Mouse (Mus musculus) E14TG2a.4 (cell line): ENCODE measurements around the gene Cxcr4.

ENCODE experiments used
- H3K27me3 ChIP-seq: 2 replicates; pipeline ENCODE4 v1.6.1; 2014; ENCODE audit warnings: low read length, control low read depth; ENCODE audit not compliant: insufficient read depth
- H3K36me3 ChIP-seq: 2 replicates; pipeline ENCODE4 v1.6.1; 2014; ENCODE audit warnings: low read length, control low read depth; ENCODE audit not compliant: insufficient read depth
- H3K4me1 ChIP-seq: replicated peaks from 2 replicates; pipeline ENCODE4 v1.6.1; 2014; ENCODE audit warnings: low read depth, low read length, control low read depth
- H3K4me3 ChIP-seq: replicated peaks from 2 replicates; pipeline ENCODE4 v1.5.1; 2014; ENCODE audit warnings: mild to moderate bottlenecking, low read length
- H3K9me3 ChIP-seq: 2 replicates; pipeline ENCODE4 v1.6.1; 2014; ENCODE audit warnings: low read length, control low read depth
- CTCF ChIP-seq: conservative IDR thresholded peaks from 2 replicates; pipeline ENCODE4 v1.5.1; 2014; ENCODE audit warnings: low read length
- NANOG ChIP-seq: IDR thresholded peaks from 2 replicates; pipeline ENCODE4 v1.6.1; 2014; ENCODE audit warnings: borderline replicate concordance, low read length, mixed read lengths
- POU5F1 ChIP-seq: IDR thresholded peaks from 2 replicates; pipeline ENCODE4 v1.6.1; 2014; ENCODE audit warnings: low read length, borderline replicate concordance

Gene Cxcr4

DNA sequence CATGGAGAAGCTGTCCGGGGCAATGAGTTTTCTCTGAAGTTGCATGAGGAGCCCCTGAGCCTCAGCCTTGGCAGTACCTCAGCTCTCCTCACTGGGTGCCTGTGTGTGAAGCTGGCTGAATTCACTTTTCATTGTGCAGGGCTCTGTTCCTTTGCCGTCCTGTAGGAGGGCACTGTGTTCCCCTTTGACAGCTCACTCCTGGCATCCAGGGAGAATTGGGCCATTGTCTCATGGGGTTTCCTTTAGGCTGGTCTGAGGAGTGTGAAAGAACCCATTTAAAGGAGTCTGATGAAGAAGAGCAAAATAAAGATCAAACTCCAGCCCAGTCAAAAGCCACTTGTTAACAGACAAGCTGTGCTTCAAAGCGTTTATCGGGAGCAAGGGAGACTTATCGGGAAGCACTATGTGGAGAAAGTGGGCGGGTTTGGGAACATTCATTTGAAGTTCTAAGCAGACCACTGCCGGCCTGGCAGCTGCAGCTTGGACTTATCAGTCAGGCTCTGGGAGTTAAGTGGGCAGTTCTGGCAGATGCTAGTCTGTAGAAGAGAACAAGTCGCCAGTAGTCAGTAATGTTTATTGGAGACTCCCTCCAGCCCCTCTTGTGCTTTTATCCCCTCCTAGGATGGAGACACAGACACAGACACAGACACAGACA is 40.2 kb downstream of the Cxcr4 start:
- TF ChIP-seq NANOG (no peak), CTCF (no peak), POU5F1 (no peak)
- no peaks in the 10 kb centered on the region for H3K36me3 ChIP-seq
- H3K27me3 ChIP-seq, result no peaks in the 10 kb centered on the region

GRCm38 (mm10) chr1:128549442-128549841 is 42.7 kb downstream of the Cxcr4 start:
- Histone ChIP-seq H3K36me3 (no peaks in the 10 kb centered on the region), H3K4me3 (no peak overlapping the region), H3K27me3 (no peaks in the 10 kb centered on the region), H3K4me1 (no peaks in the 10 kb centered on the region), H3K9me3 (no peaks in the 10 kb centered on the region)
- TF ChIP-seq NANOG (no peak), POU5F1 (no peak), CTCF (no peak)

More for the DNA sequence above, 40.2 kb downstream of the Cxcr4 start:
- Histone ChIP-seq H3K4me3 (no peak overlapping the region), H3K9me3 (no peaks in the 10 kb centered on the region), H3K4me1 (no peaks in the 10 kb centered on the region)

DNA sequence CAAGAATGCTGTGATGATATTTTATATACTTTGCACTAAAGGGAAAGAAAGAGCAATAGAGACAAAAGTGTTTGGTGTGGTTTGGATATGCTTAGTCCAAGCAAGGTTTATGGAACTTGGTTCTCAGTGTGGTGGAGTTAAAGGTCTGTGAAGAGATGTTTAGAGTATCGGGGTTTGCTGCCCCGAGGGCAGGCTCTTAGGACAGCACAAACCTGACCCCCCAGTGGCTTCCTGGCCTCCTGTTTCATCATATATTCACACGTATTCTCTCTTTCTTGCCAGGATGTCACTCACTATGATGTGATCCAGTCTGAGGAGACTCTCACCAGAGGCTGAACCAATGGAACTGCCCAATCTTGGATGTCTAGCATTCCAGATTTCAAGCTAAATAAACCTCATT is 43.1 kb downstream of the Cxcr4 start:
- H3K4me1 ChIP-seq, result no peaks in the 10 kb centered on the region
- H3K4me3 ChIP-seq, result no peak overlapping the region
- no peak for TF ChIP-seq POU5F1
- TF ChIP-seq NANOG, result no peak
- no peak for TF ChIP-seq CTCF
- H3K27me3 ChIP-seq, result no peaks in the 10 kb centered on the region
- H3K9me3 ChIP-seq, result no peaks in the 10 kb centered on the region
- no peaks in the 10 kb centered on the region for H3K36me3 ChIP-seq

- H3K27me3 ChIP-seq, result no peaks in the 10 kb centered on the region
- H3K4me1 ChIP-seq, result no peaks in the 10 kb centered on the region
- H3K9me3 ChIP-seq, result no peaks in the 10 kb centered on the region
- H3K4me3 ChIP-seq, result no peak overlapping the region
- TF ChIP-seq NANOG, result no peak
- TF ChIP-seq POU5F1, result no peak
- TF ChIP-seq CTCF, result no peak
- no peaks in the 10 kb centered on the region for H3K36me3 ChIP-seq
These were observed 43.7 kb downstream of the Cxcr4 start for GRCm38 (mm10) chr1:128548220-128548998.

GRCm38 (mm10) chr1:128545672-128546071 is 46.4 kb downstream of the Cxcr4 start:
- Histone ChIP-seq H3K36me3 (no peaks in the 10 kb centered on the region), H3K4me1 (no peaks in the 10 kb centered on the region), H3K9me3 (no peaks in the 10 kb centered on the region), H3K27me3 (no peaks in the 10 kb centered on the region), H3K4me3 (no peak overlapping the region)
- TF ChIP-seq CTCF, result no peak
- TF ChIP-seq POU5F1, result no peak
- TF ChIP-seq NANOG, result no peak

DNA sequence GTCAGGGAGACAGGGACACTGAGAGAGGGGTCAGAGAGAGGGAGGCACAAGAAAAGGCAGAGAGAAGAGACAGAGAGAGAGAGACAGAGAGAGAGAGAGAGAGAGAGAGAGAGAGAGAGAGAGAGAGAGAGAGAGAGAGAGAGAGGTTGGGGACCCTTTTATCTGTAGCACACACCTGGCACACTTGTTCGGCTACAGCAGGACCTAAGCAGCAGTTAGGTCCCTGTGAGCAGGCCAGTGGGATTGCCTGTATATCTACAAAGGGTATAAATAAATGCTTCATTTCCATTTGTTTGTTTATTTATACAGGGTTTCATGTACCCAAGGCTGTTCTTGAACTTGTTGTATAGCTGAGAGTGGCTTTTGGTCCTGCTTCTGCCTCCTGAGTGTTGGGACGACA is 49.0 kb downstream of the Cxcr4 start:
- H3K4me1 ChIP-seq, result no peaks in the 10 kb centered on the region
- H3K36me3 ChIP-seq, result no peaks in the 10 kb centered on the region
- H3K27me3 ChIP-seq, result no peaks in the 10 kb centered on the region
- H3K4me3 ChIP-seq, result no peak overlapping the region
- no peaks in the 10 kb centered on the region for H3K9me3 ChIP-seq
- TF ChIP-seq NANOG, result no peak
- no peak for TF ChIP-seq POU5F1
- no peak for TF ChIP-seq CTCF

DNA sequence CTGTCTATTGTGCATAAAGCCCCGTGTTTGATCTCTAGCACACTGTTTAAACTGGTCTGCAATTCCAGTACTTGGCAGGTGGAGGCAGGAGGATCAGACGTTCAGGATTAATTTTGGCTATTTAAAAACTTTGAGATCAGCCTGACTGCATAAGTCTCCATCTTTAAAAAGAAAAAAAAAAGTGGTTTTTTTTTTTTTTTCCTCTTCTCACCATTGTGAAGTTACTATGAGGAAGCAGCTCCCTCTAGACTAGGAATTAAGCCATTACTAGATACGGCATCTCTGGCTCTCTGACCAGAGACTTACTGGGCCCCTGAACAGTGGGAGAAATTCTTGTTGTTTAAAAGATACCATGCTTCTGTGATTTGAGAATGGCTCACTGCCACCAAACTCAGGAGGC is 49.5 kb downstream of the Cxcr4 start:
- H3K4me1 ChIP-seq, result no peaks in the 10 kb centered on the region
- TF ChIP-seq POU5F1 (no peak), NANOG (no peak), CTCF (no peak)
- no peak overlapping the region for H3K4me3 ChIP-seq
- H3K27me3 ChIP-seq, result no peaks in the 10 kb centered on the region
- no peaks in the 10 kb centered on the region for H3K36me3 ChIP-seq
- H3K9me3 ChIP-seq, result no peaks in the 10 kb centered on the region

DNA sequence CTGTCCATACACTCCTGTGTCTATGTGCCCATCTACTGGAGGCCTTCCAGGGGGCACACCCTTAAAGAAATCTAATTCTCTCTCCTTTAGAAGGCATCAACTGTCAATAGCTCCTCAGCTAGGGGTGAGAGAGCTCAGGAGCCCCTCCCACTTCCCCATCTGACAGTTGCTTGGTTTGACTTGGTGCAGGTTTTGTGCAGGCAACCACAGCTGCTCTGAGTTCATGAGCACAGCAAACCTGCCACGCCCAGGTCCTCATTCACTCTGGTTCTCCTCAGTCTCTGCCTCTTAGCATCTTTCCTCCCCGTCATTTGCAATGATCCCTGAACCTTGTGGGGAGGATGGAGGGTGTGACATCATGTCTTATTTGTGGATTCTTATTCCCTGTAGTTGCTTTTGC is 51.9 kb downstream of the Cxcr4 start:
- Histone ChIP-seq H3K4me1 (no peaks in the 10 kb centered on the region), H3K27me3 (no peaks in the 10 kb centered on the region), H3K4me3 (no peak overlapping the region), H3K9me3 (peaks cover 3% of the 10 kb centered on the region), H3K36me3 (no peaks in the 10 kb centered on the region)
- TF ChIP-seq CTCF (no peak), POU5F1 (no peak), NANOG (no peak)
